Mouse (Mus musculus) CH12.LX (cell line): ENCODE results near the gene Patj. TPM values are rescaled to one million over a fixed set of nuclear protein-coding genes. Genes with fewer than 3 reads are reported as not detected.
"Not testable (repeated sequence)": the region's sequence is repeated elsewhere in the genome, so short reads cannot be mapped to it uniquely, and the experiment has no call there.

Experiments used
- DNase-seq: peaks from one replicate; pipeline ENCODE4 v3.0.0-alpha.2; 2013; ENCODE audit errors: extremely low read depth
- H3K27ac ChIP-seq: 2 replicates; pipeline ENCODE4 v1.5.1; 2012; ENCODE audit warnings: low read depth, mild to moderate bottlenecking, control low read depth, moderate library complexity; ENCODE audit not compliant: insufficient read depth
- H3K27me3 ChIP-seq: replicated peaks from 2 replicates; pipeline ENCODE3; 2012; ENCODE audit warnings: inconsistent platforms
- H3K36me3 ChIP-seq, 2 experiments: replicated peaks in 1 of 2; 2 replicates each; pipeline versions ENCODE3 to v1.6.1; 2012; ENCODE audit warnings: inconsistent platforms in 1 of 2, low read length in 1 of 2, mild to moderate bottlenecking in 1 of 2, mixed read lengths in 1 of 2, moderate library complexity in 1 of 2; ENCODE audit not compliant: control insufficient read depth in 1 of 2, insufficient read depth in 1 of 2
- H3K4me1 ChIP-seq, 2 experiments: 2 replicates each; pipeline ENCODE4 v1.6.1; 2012; ENCODE audit warnings: inconsistent platforms in 1 of 2, moderate library complexity in 1 of 2; ENCODE audit not compliant: insufficient read depth in 2 of 2, control insufficient read depth in 1 of 2
- H3K4me2 ChIP-seq: 2 replicates; pipeline ENCODE4 v1.6.1; 2012; ENCODE audit warnings: low read depth, mild to moderate bottlenecking, control low read depth; ENCODE audit not compliant: poor library complexity, insufficient read depth, severe bottlenecking
- H3K4me3 ChIP-seq, 3 experiments: fragments of 150-350 bp in 1 of 3; sonication (generic) in 1 of 3; replicated peaks in 1 of 3; 2 replicates each; pipeline versions ENCODE3 to v1.5.1; 2011 to 2012; ENCODE audit warnings: low read depth in 2 of 3, low read length in 2 of 3, mild to moderate bottlenecking in 2 of 3, moderate library complexity in 2 of 3, control low read depth in 1 of 3, improper control_type of control experiment in 1 of 3, inconsistent platforms in 1 of 3, mixed read lengths in 1 of 3; ENCODE audit not compliant: poor library complexity in 1 of 3
- H3K79me2 ChIP-seq: replicated peaks from 2 replicates; pipeline ENCODE4 v1.6.1; 2012; ENCODE audit warnings: mild to moderate bottlenecking, moderate library complexity; ENCODE audit not compliant: control insufficient read depth, poor library complexity, insufficient read depth, severe bottlenecking; ENCODE audit errors: extremely low read depth
- H3K9ac ChIP-seq: 2 replicates; pipeline ENCODE4 v1.6.1; 2012; ENCODE audit warnings: low read depth, mild to moderate bottlenecking, control low read depth, moderate library complexity; ENCODE audit not compliant: insufficient read depth
- H3K9me3 ChIP-seq: replicated peaks from 2 replicates; pipeline ENCODE3; 2012; ENCODE audit warnings: low read length, inconsistent platforms, mixed read lengths
- BHLHE40 ChIP-seq: IDR thresholded peaks from 2 replicates; pipeline ENCODE4 v1.6.1; 2011; ENCODE audit warnings: mild to moderate bottlenecking, low read depth, low read length, improper control_type of control experiment
- CHD2 ChIP-seq: IDR thresholded peaks from 2 replicates; pipeline ENCODE4 v1.6.1; 2011; ENCODE audit warnings: low read length, improper control_type of control experiment
- E2F4 ChIP-seq: IDR thresholded peaks from 2 replicates; pipeline ENCODE4 v1.6.1; 2011; ENCODE audit warnings: low read depth, low read length, improper control_type of control experiment; ENCODE audit not compliant: insufficient replicate concordance
- ELF1 ChIP-seq: IDR thresholded peaks from 2 replicates; pipeline ENCODE4 v1.6.1; 2014; ENCODE audit warnings: low read depth, mild to moderate bottlenecking, inconsistent platforms, low read length, improper control_type of control experiment
- HCFC1 ChIP-seq: IDR thresholded peaks from 2 replicates; pipeline ENCODE4 v1.6.1; 2012; ENCODE audit warnings: low read depth, mild to moderate bottlenecking, inconsistent platforms, low read length, improper control_type of control experiment
- JUN ChIP-seq: IDR thresholded peaks from 2 replicates; pipeline ENCODE4 v1.6.1; 2011; ENCODE audit warnings: low read depth, mild to moderate bottlenecking, low read length, improper control_type of control experiment, moderate library complexity; ENCODE audit not compliant: insufficient read depth
- JUND ChIP-seq: conservative IDR thresholded peaks from 2 replicates; pipeline ENCODE4 v1.6.1; 2011; ENCODE audit warnings: low read depth, low read length, improper control_type of control experiment
- MAFK ChIP-seq: IDR thresholded peaks from 2 replicates; pipeline ENCODE4 v1.6.1; 2011; ENCODE audit warnings: low read length, improper control_type of control experiment; ENCODE audit not compliant: insufficient replicate concordance
- MEF2A ChIP-seq: IDR thresholded peaks from 2 replicates; pipeline ENCODE4 v1.6.1; 2014; ENCODE audit warnings: low read depth, mild to moderate bottlenecking, inconsistent platforms, low read length, improper control_type of control experiment, borderline replicate concordance
- MXI1 ChIP-seq: IDR thresholded peaks from 2 replicates; pipeline ENCODE4 v1.6.1; 2011; ENCODE audit warnings: mild to moderate bottlenecking, low read depth, low read length, improper control_type of control experiment
- NRF1 ChIP-seq: IDR thresholded peaks from 2 replicates; pipeline ENCODE4 v1.6.1; 2014; ENCODE audit warnings: low read depth, mild to moderate bottlenecking, inconsistent platforms, low read length, improper control_type of control experiment, moderate library complexity
- PAX5 ChIP-seq: IDR thresholded peaks from 2 replicates; pipeline ENCODE4 v1.6.1; 2012; ENCODE audit warnings: low read length, inconsistent platforms, mixed read lengths
- RCOR1 ChIP-seq: conservative IDR thresholded peaks from 2 replicates; pipeline ENCODE4 v1.6.1; 2012; ENCODE audit warnings: low read depth, mild to moderate bottlenecking, inconsistent platforms, low read length, improper control_type of control experiment
- SIN3A ChIP-seq: IDR thresholded peaks from 2 replicates; pipeline ENCODE4 v1.6.1; 2012; ENCODE audit warnings: low read length, improper control_type of control experiment, inconsistent platforms
- TBP ChIP-seq: conservative IDR thresholded peaks from 2 replicates; pipeline ENCODE4 v1.6.1; 2011; ENCODE audit warnings: low read depth, low read length, improper control_type of control experiment
- UBTF ChIP-seq: IDR thresholded peaks from 2 replicates; pipeline ENCODE4 v1.6.1; 2012; ENCODE audit warnings: low read depth, mild to moderate bottlenecking, inconsistent platforms, low read length, improper control_type of control experiment, moderate library complexity
- USF1 ChIP-seq: IDR thresholded peaks from 2 replicates; pipeline ENCODE4 v1.6.1; 2014; ENCODE audit warnings: low read depth, mild to moderate bottlenecking, inconsistent platforms, low read length, improper control_type of control experiment
- ZKSCAN1 ChIP-seq: IDR thresholded peaks from 2 replicates; pipeline ENCODE4 v1.6.1; 2012; ENCODE audit warnings: low read depth, inconsistent platforms, low read length, improper control_type of control experiment, borderline replicate concordance
- ZMIZ1 ChIP-seq: IDR thresholded peaks from 2 replicates; pipeline ENCODE4 v1.6.1; 2012; ENCODE audit warnings: low read depth, mild to moderate bottlenecking, inconsistent platforms, low read length, improper control_type of control experiment
- ZNF384 ChIP-seq: IDR thresholded peaks from 2 replicates; pipeline ENCODE4 v1.6.1; 2012; ENCODE audit warnings: low read depth, low read length, improper control_type of control experiment, inconsistent platforms
- dilution Hi-C: fragments of 300-500 bp; cut with MboI; formaldehyde crosslinking; loops from 2 replicates; pipeline ENCODE4 v1.14.3; 2020; ENCODE audit warnings: low sequenced_read_pairs; ENCODE audit not compliant: extremely low pct_unique_long_range_greater_than_20kb, extremely low pct_ligation_motif_present
- in situ Hi-C: fragments of 300-500 bp; cut with MboI; formaldehyde crosslinking; loops from 3 replicates; pipeline ENCODE4 v1.14.3; 2019; ENCODE audit warnings: low sequenced_read_pairs, low pct_ligation_motif_present, low pct_unique_long_range_greater_than_20kb, mixed read lengths
- polyA plus RNA-seq: library from polyadenylated mRNA; unstranded; fragments of >175 nt; gene quantifications from 2 replicates; pipeline ENCODE4 v1.2.1, GENCODE M21; 2012; ENCODE audit warnings: low read depth; ENCODE audit not compliant: insufficient read length
- total RNA-seq, 2 experiments: library from RNA; depleted of rRNA; stranded (reverse); fragments of 300-350 nt in 1 of 2; fragments of >200 nt in 1 of 2; gene quantifications; 2 replicates each; pipeline ENCODE4 v1.2.3; 2012 to 2014

Gene Patj
- total and polyA plus RNA-seq, 3 experiments = 1.2 to 6.1 (median 2.0) TPM

DNA sequence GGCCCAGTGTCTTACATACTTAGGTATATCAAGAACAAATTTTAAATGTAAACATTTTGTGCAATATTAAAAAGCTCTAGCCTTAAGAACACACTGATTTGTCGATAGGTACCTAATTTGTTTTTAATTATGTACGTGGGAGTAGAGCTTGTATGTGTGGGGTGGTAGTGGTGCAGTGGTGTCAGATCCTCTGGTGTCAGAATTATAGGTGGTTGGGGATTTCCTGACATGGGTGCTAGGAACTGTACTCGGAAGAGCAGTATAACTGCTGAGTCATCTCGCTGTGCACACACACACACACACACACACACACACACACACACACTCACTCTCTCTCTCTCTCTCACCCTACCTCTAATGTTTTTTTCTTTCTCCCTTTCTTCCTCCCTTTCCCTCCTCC, 12.9 kb downstream of the Patj start:
- H3K4me3 ChIP-seq = no peak overlapping the region
- H3K27me3 ChIP-seq = no peaks in the 10 kb centered on the region
- H3K4me1 ChIP-seq = peaks cover 0 to 16% of the 10 kb centered on the region in 2 experiments; a peak in 2 of 4 replicates
- no peaks in the 10 kb centered on the region for H3K9me3 ChIP-seq
- dilution Hi-C loops (no loop called here), in situ Hi-C loops (no loop called here)
- no peak overlapping the region for H3K4me2 ChIP-seq
- no peaks in the 10 kb centered on the region for H3K36me3 ChIP-seq
- peak; percentile 6 for DNase-seq
- TF ChIP-seq JUND = no peak
- no peak for TF ChIP-seq JUN
- TF ChIP-seq ZKSCAN1 = no peak
- peak; percentile 35; the same call in 1 of the 2 replicates for TF ChIP-seq MAFK
- no peak for TF ChIP-seq TBP
- TF ChIP-seq BHLHE40 = no peak
- H3K9ac ChIP-seq = no peak overlapping the region
- H3K79me2 ChIP-seq = no peaks in the 10 kb centered on the region
- no peak overlapping the region for H3K27ac ChIP-seq

DNA sequence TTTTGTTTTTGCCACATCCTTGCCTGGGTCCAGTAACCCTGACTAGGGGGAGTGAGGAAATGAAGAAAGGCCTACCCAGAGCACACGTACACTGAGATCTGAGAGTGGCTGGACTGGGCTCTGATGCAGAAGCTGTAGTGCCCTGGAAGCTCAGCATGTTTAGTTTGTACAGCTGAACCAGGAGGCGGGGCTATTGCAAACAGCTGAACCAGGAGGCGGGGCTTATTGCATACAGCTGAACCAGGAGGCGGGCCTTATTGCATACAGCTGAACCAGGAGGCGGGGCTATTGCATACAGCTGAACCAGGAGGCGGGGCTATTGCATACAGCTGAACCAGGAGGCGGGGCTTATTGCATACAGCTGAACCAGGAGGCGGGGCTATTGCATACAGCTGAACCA, 19.6 kb downstream of the Patj start:
- dilution Hi-C loops, in situ Hi-C loops: not testable (repeated sequence)

DNA sequence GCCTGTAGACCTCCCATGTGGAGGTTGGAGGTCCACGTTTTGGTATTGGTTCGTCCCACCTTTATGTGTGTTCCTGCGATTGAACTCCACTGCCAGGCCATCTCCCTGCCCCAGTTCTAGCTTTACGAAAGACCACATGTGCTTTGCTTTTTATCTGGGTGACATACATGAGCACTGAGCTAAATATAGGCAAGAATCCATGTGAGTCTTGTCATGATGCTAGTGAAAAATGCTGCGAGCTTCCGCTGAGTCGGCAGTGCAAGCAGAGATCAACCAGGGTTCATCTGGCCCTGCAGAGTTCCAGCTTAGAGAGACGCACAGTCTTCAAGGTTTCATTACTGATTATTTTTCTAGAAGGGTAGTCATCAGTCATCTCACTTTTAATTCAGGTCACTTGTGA, 32.8 kb downstream of the Patj start:
- H3K4me2 ChIP-seq = no peak overlapping the region
- H3K27me3 ChIP-seq = no peaks in the 10 kb centered on the region
- in situ Hi-C loops (no loop called here), dilution Hi-C loops (no loop called here)
- TF ChIP-seq ZKSCAN1 (no peak), ZNF384 (no peak), NRF1 (no peak), RCOR1 (no peak), JUN (no peak), ELF1 (no peak), CHD2 (no peak), MXI1 (no peak), E2F4 (no peak), USF1 (no peak), ZMIZ1 (no peak), JUND (no peak), PAX5 (no peak), SIN3A (no peak), UBTF (no peak), MEF2A (no peak), MAFK (no peak), BHLHE40 (no peak), HCFC1 (no peak)
- H3K36me3 ChIP-seq = peaks cover 0 to 2% of the 10 kb centered on the region in 2 experiments
- DNase-seq = no peak
- H3K9me3 ChIP-seq = peaks cover 4% of the 10 kb centered on the region
- H3K27ac ChIP-seq = no peak overlapping the region
- H3K9ac ChIP-seq = no peak overlapping the region
- H3K4me1 ChIP-seq = no peaks in the 10 kb centered on the region
- no peak overlapping the region for H3K4me3 ChIP-seq
- H3K79me2 ChIP-seq = no peaks in the 10 kb centered on the region

More for the DNA sequence above, 19.6 kb downstream of the Patj start:
- not testable (repeated sequence) for H3K4me3 ChIP-seq, H3K27ac ChIP-seq, H3K4me2 ChIP-seq, H3K4me1 ChIP-seq, H3K79me2 ChIP-seq, H3K9ac ChIP-seq, DNase-seq, H3K27me3 ChIP-seq, H3K9me3 ChIP-seq, H3K36me3 ChIP-seq
